Mouse (Mus musculus) hematopoietic stem cell, adult 5-6 weeks (primary cell): ENCODE measurements at regions not wholly inside any gene's neighbourhood (a gene's known extent, or its start where the extent isn't known, plus 50 kb on each side); places are given as distances from the start of the nearest gene placed in this dataset.

ENCODE experiments used
- ATAC-seq, 2 experiments: fragments of 125-278 bp in 1 of 2; replicated peaks in 1 of 2; 2 replicates each; pipeline ENCODE4 v1.8.0; 2016 to 2017; ENCODE audit warnings: inconsistent platforms in 2 of 2, mild to moderate bottlenecking in 2 of 2, moderate number of reproducible peaks in 2 of 2, low read depth in 1 of 2, moderate TSS enrichment in 1 of 2; ENCODE audit not compliant: low FRiP score in 2 of 2, poor library complexity in 2 of 2, severe bottlenecking in 2 of 2, insufficient read depth in 1 of 2, low TSS enrichment in 1 of 2

DNA sequence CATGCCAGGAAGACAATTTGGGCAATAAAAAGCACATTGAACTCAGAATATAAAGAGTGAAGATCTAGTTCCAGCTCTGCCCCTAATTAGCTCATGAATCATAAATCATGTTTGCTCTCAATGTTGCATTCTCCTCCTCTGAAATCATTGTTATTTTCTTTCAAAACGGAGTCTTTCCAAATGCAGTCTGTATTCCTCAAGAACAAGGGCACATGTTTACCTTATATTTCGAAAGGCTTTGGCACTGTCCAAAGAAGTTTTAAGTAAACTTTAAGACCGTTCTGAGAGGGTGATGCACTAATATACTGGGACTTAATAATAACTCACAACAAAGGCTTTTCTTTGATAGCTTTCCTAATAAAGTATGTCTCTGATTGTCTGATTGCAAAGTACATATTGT is 204.3 kb upstream of the Nampt start:
- no peak for ATAC-seq

DNA sequence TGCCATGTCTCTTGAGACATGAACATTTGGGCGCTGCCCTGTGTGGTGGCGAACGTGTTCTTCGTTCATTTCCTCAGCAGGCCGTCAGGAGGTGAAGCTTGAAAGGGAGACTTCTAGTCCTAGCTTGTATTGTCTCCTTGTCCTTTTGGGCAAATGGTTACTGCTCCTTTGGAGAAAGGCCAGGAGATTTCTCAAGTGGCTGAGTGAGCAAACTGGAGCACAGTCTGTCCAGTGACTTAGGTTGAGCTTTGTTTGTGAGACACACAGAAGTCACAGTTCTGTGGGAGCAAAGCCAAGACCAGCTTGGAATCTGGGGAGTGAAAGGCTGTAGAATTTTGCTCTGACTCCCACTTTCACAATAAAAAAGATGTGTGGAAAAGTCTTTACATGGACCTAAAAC is 203.3 kb upstream of the Nampt start:
- no peak for ATAC-seq

DNA sequence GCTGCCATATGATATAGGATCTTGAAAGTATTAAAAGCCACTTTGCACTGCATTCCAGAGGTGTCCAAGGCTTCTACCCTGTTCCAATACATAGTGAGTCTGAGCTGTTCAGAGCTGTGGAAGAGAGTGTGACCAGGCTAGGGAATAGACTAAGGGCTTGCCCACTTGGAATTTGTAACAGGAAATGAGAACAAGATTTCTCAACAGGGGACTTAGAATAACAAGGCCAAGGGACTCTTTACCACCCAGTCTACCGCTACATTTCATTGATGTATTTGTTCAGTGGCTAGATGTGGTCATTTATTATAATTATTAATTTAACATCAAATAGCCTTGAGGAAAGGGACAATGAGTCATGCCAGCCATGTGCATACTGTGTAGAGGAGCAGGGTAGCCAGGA is 202.3 kb upstream of the Nampt start:
- no peak for ATAC-seq

DNA sequence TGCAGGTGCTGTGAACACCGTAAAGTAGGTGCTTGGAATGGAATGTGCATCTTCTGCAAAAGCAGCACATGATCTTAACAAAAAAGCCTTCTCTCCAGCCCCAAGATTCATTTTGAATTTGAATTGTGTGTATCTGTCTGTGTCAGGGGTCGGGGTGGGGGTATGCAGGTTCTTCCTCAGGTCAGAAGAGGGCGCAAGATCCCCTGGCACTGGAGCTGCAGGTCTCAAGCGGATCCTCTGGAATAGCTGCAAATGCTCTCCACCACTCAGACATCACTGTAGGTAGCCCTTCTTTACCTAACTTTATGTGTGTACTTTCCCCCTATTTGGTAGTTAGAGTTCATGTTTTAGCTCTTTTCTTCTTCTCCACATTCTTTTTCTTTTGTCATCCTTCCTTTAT is 199.5 kb upstream of the Nampt start:
- ATAC-seq, result no peak

DNA sequence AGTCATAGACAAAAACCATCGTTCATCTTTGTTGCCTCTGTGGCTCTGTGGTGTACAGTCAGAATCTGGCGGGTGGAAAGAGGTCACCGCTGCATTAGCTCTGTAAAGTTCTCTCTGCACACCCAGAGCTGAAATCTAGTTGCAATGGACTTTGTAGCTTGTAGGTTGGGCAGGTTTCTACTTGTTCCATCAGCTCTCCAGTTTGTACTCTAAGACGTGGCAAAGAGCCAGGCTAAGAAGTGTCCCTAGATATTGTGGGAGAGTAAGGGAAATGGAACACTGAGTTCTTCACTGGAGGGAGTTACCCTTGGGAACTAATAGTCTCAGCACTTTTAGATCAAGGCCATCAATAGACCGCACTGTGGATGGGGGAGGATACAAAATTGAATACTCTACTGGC is 197.6 kb upstream of the Nampt start:
- ATAC-seq, result no peak

DNA sequence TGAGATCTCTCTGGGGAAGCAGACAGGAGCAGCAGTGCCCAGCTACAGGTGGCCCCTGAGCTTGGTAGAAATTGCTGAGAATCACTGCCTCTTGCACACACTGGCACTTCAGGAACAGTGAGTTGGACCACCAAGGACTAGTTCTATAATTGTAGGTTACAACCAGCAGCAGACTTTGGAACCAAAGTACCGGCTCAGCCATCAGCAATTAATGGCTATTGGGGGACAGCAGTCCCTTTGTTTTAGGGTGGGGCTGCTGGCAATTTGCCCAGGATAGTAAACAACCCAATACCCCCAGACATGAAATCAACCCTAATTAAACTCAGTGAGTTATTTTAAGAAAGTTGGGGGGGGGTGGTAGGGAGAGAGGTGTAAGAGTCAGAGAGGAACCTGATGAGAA is 190.8 kb upstream of the Nampt start:
- no peak for ATAC-seq

DNA sequence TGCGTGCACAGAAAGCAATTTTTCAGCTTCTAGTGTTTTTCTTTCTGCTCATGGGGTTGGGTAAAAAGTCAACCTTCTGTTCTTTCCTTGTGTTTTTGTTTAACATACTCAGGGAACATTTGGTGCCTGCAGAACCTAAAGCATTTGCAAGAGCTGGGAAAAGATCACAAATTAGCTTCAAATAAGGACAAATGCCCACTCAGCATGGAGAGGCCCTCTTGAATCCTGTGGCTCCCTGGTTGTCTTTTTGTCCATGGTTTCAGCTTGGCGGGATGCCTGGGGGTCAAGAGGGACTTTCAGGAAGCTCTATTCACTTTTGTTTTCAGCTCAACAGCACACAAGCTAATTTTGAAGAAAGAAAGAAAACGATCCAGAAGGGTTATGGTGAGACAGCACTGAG is 186.4 kb upstream of the Nampt start:
- ATAC-seq, result no peak

DNA sequence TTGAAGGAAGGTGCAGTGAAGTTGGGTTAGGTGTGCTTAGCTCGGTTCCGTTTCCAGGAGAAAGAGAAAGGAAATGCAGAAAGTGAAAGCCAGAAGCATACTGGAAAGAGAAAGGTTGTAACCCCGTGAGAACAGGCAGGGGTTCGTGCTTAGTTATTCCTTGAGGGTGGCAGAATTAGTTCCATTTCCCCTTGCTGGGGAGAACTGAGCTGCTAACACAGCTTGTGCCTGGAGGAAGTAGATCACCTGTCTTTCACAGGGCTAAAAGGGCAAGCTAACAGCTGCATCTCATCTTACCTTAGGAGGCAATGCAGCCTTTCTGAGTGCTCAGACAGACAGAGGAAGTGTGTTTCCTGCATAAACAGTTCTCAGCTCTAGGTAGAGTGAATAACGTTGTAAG is 184.3 kb upstream of the Nampt start:
- peak; percentile 42 to 52 for ATAC-seq

DNA sequence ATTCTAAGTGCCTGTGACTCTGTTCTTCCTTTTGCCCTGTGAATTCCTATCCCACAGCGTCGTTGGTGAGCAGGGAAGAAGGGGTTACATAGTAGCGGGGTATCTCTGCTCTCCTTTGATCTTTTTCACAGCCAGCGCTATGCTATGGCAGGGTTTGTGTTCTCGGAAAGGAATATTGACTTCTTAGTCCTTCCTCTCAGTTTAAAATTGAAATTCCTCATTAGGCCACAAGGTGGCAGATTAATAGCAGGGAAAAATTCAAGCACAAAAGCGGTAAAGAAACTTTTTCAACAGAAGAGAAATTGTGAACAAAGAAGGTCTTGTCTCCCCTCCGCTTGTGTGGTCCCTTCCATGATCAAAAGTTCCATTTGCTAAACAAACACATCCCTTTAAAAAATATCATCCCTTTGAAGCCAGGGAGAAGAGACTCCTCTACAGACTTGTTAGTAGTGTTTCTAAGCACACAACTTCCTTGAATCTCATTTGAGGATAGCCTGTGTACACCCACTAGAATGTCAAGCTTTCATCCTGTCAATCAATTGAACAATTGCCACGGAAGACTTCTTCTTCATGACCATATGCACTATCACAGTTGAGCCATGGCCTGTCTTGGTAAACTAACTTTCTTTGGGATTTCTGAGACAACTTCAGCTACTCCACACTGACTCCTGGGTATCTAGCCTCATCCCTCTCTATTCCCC is 181.8 kb upstream of the Nampt start:
- peak in 1 of 2 experiments; percentile 41; a peak in 1 of 4 replicates for ATAC-seq

DNA sequence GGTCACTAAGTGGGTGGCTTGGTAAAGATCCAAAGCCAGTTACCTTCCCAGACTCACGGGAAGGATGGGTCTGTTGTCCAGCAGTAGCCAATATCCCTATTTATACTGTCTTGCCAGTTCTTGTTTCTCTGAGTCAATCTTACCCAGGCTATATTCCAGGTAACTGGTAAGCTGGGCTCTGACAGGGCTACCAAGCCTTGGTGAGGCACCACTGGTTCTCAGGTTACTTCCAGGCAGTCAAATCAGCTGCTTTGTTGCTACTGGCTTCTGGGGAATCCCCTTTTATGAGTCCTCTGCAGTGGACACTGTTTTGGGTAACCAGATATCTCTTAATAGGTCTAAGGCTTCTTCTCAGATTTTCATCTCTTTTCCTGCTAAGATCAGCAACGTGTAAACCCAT is 178.8 kb upstream of the Nampt start:
- ATAC-seq, result no peak

DNA sequence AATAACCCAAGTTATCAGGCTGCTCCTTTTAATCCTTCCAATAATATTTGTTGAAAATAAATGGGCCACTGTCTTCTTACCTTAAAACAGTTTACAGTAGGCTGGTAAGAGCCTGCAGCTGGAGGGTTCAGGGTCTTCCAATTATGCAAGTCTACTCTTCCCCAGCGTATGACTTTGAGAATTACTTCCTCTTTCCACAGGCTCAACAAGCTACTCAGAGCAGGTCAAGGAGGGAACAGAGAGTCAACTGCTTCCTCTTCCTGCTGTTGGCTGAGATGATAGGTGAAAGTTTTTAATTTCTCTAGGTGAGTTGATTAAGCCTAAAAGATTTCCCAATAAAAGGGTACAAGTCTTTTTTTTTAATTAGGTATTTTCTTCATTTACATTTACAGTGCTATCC is 176.9 kb upstream of the Nampt start:
- ATAC-seq, result peak; percentile 99

DNA sequence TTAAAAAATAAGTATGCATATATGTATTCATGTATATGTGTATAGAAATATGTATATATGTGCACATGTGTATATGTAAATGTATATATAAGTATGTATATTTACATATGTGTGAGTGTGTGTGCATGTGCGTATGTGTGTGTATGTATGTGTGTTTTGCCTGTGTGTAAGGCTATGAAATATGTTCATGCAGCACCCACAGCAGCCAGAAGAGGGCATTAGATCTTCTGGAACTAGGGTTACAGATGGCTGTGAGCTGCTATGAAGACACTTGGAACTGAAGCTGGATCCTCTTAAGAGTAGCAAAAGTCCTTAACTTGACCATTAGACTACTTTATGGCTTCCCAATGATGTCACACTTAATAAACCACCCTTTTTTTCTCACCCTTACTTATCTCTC is 166.2 kb upstream of the Nampt start:
- ATAC-seq, result no peak

DNA sequence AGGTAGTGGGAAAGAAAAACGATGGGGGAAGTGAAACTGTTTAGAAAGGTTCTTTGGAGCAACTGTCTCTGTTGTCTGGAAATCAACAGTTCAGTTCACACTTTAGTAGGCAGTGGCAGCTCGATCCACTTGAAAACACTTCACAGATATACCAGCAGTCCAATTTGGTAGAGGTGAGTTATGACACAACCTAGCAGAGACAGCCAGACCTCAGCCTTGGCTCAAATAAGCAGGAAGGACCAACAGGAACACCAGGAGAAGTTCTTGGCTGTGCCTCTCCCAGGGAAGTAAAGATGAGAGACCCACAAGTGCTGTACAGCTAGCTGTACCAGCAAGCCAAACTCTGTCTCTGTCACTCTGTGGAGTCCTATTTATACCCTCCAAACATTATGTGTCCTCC is 163.2 kb upstream of the Nampt start:
- no peak for ATAC-seq

DNA sequence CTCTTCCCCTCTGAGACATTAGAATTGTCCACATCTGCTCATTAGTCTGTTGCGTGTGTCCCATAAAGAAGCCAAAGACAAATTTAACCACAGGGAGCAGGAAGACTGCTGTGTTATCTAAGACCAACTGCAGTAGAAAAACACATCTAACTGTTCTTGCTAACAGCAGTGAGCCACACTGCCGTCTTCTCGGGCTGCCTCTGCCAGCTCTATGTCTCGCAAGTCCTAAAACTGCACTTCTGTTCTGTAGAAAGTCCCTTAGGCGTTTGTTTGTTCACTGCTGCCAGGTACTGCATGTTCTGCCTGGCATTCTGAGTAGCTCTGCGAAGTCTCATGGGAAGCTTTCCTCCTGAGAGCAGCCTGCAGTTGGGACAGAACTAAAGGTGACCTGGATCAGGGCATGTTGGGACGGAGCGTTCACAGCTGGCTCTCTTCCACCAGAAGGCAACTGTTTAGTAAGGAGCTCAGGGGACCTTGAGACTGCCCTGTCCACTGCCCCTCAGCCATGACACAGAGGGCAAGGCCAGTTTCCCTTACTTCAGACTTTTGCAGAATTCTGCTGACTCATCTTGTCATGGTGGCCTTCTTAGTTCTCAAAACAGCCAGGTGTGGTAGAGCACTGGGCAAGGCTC is 157.4 kb upstream of the Nampt start:
- ATAC-seq, result no peak

DNA sequence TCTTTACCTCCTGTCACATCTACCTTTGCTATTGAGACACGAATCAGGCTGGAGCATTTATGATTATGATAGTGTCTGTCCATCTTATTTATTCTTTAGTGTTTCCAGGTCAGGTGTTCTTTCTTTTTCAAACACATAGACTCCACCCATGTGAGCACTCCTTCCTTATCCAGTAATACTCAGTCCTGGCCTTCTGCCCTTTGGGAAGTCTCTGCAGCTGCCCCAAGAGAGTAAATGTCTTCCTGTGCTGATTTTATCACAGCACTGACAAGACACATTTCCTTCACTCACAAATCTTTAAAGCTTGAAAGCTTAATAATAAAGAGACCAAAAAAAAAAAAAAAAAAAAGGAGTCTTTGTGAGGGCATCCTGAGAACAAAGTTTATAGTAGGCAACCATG is 153.3 kb upstream of the Nampt start:
- no peak for ATAC-seq

DNA sequence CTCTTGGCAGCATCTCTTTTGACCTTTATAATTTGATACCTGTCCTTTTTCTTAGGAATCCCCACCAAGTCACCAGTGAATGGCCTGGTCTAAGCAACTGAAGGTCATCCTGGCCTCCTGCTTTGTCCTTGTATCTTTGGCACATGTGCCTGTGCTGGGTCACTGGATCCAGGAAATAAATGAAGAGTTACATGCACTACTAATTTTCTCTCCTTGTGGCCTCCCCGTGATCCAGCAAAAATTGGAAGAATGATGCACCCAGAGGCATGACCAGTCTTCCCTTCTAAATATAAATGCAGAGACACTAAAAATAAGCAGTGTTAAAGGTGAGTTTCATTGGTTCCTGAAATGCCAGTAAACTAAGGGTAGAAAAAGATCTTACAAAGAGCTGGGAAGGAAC is 141.4 kb upstream of the Nampt start:
- no peak for ATAC-seq

DNA sequence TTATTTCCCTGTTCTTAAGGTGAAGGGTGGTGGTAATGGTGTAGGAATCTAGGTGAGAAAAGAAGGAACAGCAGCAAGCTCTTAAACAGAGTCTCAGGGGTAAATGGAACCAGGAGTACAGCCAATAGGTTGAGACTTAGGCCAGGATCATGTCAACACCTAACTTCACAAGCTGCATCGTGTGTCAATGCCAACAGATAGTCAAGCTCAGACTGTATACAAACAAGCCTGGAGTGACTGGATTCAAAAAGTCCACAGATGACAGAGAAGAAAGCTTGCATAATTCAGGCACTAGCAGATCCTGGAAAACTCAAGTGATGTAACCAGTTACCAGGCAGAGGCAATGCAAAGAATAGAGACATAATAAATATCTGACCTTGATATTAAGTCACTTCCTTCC is 140.6 kb upstream of the Nampt start:
- ATAC-seq, result no peak

DNA sequence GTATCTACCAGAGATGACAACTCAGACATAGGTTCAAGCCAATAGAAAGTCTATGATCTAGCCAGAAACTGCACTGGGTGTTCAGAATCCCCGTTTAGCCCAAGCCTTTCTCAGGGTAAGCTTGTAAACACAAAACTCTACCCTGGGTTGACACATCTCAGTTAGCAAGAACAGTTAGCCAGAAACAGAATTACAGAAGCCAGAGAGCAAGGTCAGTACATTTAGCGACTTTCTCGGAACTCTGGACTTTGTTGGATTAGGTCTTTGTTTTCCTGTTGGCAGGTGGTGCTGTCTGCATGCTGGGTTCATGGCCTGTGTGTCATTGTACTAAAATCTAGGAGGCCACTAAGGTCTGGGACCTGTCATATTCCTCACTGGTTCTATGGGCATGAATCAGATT is 137.4 kb upstream of the Nampt start:
- ATAC-seq, result no peak

DNA sequence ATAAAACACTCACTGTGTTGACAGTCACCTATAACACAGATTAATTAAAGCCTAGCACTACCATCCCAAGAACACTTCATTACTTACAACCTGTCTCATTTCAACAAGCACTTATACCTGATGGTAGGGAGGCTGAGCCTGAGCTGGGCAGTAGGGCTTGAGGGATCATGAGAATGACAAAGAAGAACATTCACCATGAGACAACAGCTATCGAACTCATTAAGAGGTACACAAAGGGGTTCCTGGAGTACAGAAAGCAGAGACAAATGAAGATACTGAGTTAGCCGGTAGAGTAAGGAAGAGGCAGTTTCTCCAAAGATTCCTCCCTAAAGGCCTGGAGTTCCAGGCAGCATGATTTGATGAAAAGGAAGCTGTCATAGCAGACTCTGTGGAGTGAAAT is 136.0 kb upstream of the Nampt start:
- ATAC-seq, result no peak
